In the genomic region with DNA sequence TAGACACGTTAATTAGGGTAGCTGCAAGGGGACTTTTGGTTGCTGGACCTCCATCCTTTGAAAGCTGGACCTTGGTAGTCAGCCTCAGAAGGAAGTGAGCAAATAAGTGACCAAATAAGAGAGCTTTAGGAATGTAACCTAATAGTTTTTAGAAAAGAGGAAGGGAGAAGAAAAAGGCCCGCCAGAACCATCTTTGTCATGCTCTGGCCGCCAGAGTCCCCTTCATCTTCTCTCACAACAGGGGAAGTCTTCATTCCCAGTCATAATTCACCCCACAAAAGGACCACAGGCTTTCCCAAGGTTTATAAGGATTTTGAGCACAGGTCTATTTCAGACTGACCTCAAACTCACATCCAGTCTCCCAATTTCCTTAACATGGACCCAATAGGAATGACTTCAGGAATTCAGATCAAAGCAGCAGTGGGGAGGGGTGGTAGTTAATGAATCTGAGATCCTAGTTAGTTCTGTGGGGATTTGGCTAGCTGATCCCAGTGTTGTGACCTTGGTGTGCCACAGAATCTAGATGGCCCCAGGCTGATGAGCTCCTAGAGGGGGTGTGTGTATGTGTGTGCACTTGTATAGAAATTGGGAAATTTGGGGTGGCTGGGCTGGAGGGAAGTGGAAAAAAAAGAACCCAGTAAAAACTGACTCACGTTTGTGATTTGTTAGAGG, we compare ENCODE assay signal across 11 mouse cellular contexts. TPM values are rescaled to one million over a fixed set of nuclear protein-coding genes. Genes with fewer than 3 reads are reported as not detected.
DNase-seq lines count a peak whose midpoint lies in the region; ATAC-seq and TF ChIP-seq lines count a peak whose summit lies in the region.
"Had no signal": no experiment of that assay in that cellular context is flagged by ENCODE, and none has a peak within 500 bp of the region (broad histone marks: within the 10 kb centered on the region; RNA-seq: fewer than 3 reads in every experiment).

No protein-coding gene starts in this region.

- no peak for TF ChIP-seq POLR2A in ES-Bruce4 (IDR thresholded peaks at IDR 0.05; ENCODE audit: insufficient read depth, low read length)

- no peak for TF ChIP-seq EP300 in ES-Bruce4 (IDR thresholded peaks at IDR 0.05; ENCODE audit: insufficient read depth, low read depth, low read length)

- peaks cover 60% of the 10 kb centered on the region for H3K36me3 ChIP-seq in ES-Bruce4 (ENCODE audit: control insufficient read depth, insufficient read depth, low read length, poor library complexity, severe bottlenecking)
- peaks cover 65% of the 10 kb centered on the region for H3K36me3 ChIP-seq in embryonic facial prominence, embryonic 13.5 days
- H3K36me3 ChIP-seq in limb, embryonic 13.5 days, result peaks cover 61% of the 10 kb centered on the region

- peak; percentile 71 for DNase-seq in kidney, adult 11 months
- DNase-seq in kidney, postnatal 10 days, result no peak
- DNase-seq in layer of hippocampus, postnatal 25 days (ENCODE audit: extremely low spot score in 1 of 2, low spot score in 1 of 2), result no peak
- no peak for DNase-seq in adrenal gland, postnatal 36 days
- DNase-seq: adrenal gland, postnatal 25 days; cerebellum, postnatal 36 days; thymus, postnatal 4 days had no signal

- WGBS in embryonic facial prominence, embryonic 13.5 days, result 48% methylated on average over 4 of the region's 4 CpGs
- 38% methylated on average over 4 of the region's 4 CpGs for WGBS in limb, embryonic 13.5 days

- no peak for TF ChIP-seq CTCF in ES-Bruce4 (IDR thresholded peaks at IDR 0.05; ENCODE audit: low read depth, low read length)

- no peaks in the 10 kb centered on the region for H3K27me3 ChIP-seq in ES-Bruce4 (ENCODE audit: control insufficient read depth, insufficient read depth, low read length, poor library complexity, severe bottlenecking)
- no peaks in the 10 kb centered on the region for H3K27me3 ChIP-seq in embryonic facial prominence, embryonic 13.5 days
- H3K27me3 ChIP-seq in limb, embryonic 13.5 days, result no peaks in the 10 kb centered on the region

- peak overlapping the region; percentile 93 for H3K27ac ChIP-seq in ES-Bruce4 (ENCODE audit: insufficient read depth, low read length)
- H3K27ac ChIP-seq in embryonic facial prominence, embryonic 13.5 days, result peak overlapping the region; percentile 11; the same call in 1 of the 2 replicates
- peak overlapping the region; percentile 17; the same call in 1 of the 2 replicates for H3K27ac ChIP-seq in limb, embryonic 13.5 days
- H3K27ac ChIP-seq: hindbrain, embryonic 14.5 days had no signal

- no peak for ATAC-seq in embryonic facial prominence, embryonic 13.5 days (ENCODE audit: insufficient number of reproducible peaks, insufficient read depth, low FRiP score, low TSS enrichment, low read depth)
- ATAC-seq in limb, embryonic 13.5 days (ENCODE audit: low FRiP score, low read depth), result no peak

- H3K4me1 ChIP-seq in ES-Bruce4 (ENCODE audit: control insufficient read depth, insufficient read depth, low read length), result peaks cover 2% of the 10 kb centered on the region
- H3K4me1 ChIP-seq in embryonic facial prominence, embryonic 13.5 days, result peaks cover 24% of the 10 kb centered on the region
- peaks cover 26% of the 10 kb centered on the region for H3K4me1 ChIP-seq in limb, embryonic 13.5 days

- no peaks in the 10 kb centered on the region for H3K9me3 ChIP-seq in ES-Bruce4 (replicated peaks; ENCODE audit: control insufficient read depth, insufficient read depth, low read length, poor library complexity, severe bottlenecking)
- H3K9me3 ChIP-seq in embryonic facial prominence, embryonic 13.5 days, result no peaks in the 10 kb centered on the region
- no peaks in the 10 kb centered on the region for H3K9me3 ChIP-seq in limb, embryonic 13.5 days

- peak overlapping the region; percentile 26; the same call in 1 of the 2 replicates for H3K9ac ChIP-seq in ES-Bruce4 (ENCODE audit: low read depth, poor library complexity, severe bottlenecking)
- H3K9ac ChIP-seq in embryonic facial prominence, embryonic 13.5 days, result 0 out of 2 replicates have a peak overlapping the region, but pooled peaks have one; percentile 21
- H3K9ac ChIP-seq in limb, embryonic 13.5 days, result no peak overlapping the region
- H3K9ac ChIP-seq: hindbrain, embryonic 14.5 days had no signal

- no peak overlapping the region for H3K4me3 ChIP-seq in ES-Bruce4 (ENCODE audit: low read depth, low read length)
- no peak overlapping the region for H3K4me3 ChIP-seq in embryonic facial prominence, embryonic 13.5 days
- no peak overlapping the region for H3K4me3 ChIP-seq in limb, embryonic 13.5 days

- no peak overlapping the region for H3K4me2 ChIP-seq in embryonic facial prominence, embryonic 13.5 days
- H3K4me2 ChIP-seq in limb, embryonic 13.5 days (replicated peaks), result no peak overlapping the region
- H3K4me2 ChIP-seq: hindbrain, embryonic 14.5 days had no signal

RNA-seq across cellular contexts. Expression of a gene that starts 1.7 kb away (rescaled TPM):
- 2,423 and 2,841 TPM in 2 replicates for polyA plus RNA-seq in ES-Bruce4 (2011; ENCODE audit: insufficient read depth, insufficient read length, low read depth, missing spikeins)
- polyA plus RNA-seq in embryonic facial prominence, embryonic 13.5 days (2015; fragmentation: Nextera tagmentation; extraction: Ambion mirVana), result 855 and 911 TPM in 2 replicates
- polyA plus RNA-seq in limb, embryonic 13.5 days (2015; fragmentation: Nextera tagmentation; extraction: Ambion mirVana), result 845 and 864 TPM in 2 replicates
- 100 to 1,000 TPM; 374 to 432 TPM for total RNA-seq in layer of hippocampus, postnatal 25 days (2021)
- 100 to 1,000 TPM; 826 to 831 TPM for total RNA-seq in adrenal gland, postnatal 36 days (2021)

RNA-seq across cellular contexts. Expression of a gene that starts 11.8 kb away (rescaled TPM):
- 330 and 346 TPM in 2 replicates for polyA plus RNA-seq in ES-Bruce4 (2011; ENCODE audit: insufficient read depth, insufficient read length, low read depth, missing spikeins)
- polyA plus RNA-seq in embryonic facial prominence, embryonic 13.5 days (2015; fragmentation: Nextera tagmentation; extraction: Ambion mirVana), result 525 and 530 TPM in 2 replicates
- 510 and 524 TPM in 2 replicates for polyA plus RNA-seq in limb, embryonic 13.5 days (2015; fragmentation: Nextera tagmentation; extraction: Ambion mirVana)
- 100 to 1,000 TPM; 275 to 286 TPM for total RNA-seq in layer of hippocampus, postnatal 25 days (2021)
- 100 to 1,000 TPM; 179 to 182 TPM for total RNA-seq in adrenal gland, postnatal 36 days (2021)

Comparison
In these comparisons a context has a peak if more than half of its experiments do, and no peak if none do; other contexts are left out.
1. H3K27ac ChIP-seq: peak in every context shown above with its lines; median percentile 93 in ES-Bruce4; 17 in limb, embryonic 13.5 days; 11 in embryonic facial prominence, embryonic 13.5 days.